Mouse (Mus musculus) liver, postnatal 0 days (tissue): ENCODE data around the gene Oaz1.

ENCODE experiments used
- CTCF ChIP-seq: sonication (generic); IDR thresholded peaks from 2 replicates; pipeline ENCODE4 v1.5.1; 2016; ENCODE audit warnings: antibody characterized with exemption, low read depth
- EP300 ChIP-seq: IDR thresholded peaks from 2 replicates; pipeline ENCODE4 v1.6.1; 2016; ENCODE audit warnings: antibody characterized with exemption, low read depth, mild to moderate bottlenecking

- TF ChIP-seq CTCF (no peak), EP300 (no peak)
Observed at GRCm38 (mm10) chr10:80808985-80809632, 17.3 kb upstream of the Oaz1 start.
